Mouse (Mus musculus) spleen, adult 2 months (tissue): ENCODE measurements around the gene Epha6.

Source experiments
- CTCF ChIP-seq: fragments of 200-500 bp; IDR thresholded peaks from 2 replicates; pipeline ENCODE4 v1.5.1; 2011; ENCODE audit warnings: mild to moderate bottlenecking, inconsistent platforms; ENCODE audit not compliant: insufficient read depth, insufficient read length, insufficient replicate concordance; ENCODE audit errors: extremely low read depth
- POLR2A ChIP-seq: fragments of 200-500 bp; IDR thresholded peaks from 2 replicates; pipeline ENCODE4 v1.6.1; 2011; ENCODE audit warnings: low read depth, low read length, inconsistent platforms

DNA sequence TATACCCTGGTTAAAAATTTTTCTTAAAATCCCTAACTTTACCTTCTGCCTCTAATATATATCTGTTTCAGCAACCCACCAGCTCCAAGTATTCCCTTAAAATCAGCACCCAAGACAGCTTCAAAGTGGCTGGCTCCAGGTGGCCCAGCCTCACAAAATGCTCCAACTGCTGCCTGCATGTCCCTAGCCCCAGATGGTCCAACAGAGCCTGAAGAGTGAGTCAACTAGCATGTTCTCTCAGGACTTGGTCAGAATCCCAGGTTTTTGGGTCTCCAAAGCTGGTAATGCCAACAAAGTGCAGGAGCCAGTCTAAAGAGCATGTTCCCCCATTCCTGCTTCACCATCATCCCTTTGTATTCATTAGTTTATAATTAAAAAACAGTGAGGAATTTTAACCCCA, 129.6 kb downstream of the Epha6 start:
- TF ChIP-seq CTCF: no peak
- TF ChIP-seq POLR2A: no peak
